Mouse (Mus musculus) cerebellum, adult 8-10 months (tissue): ENCODE data around the gene Coq7.

Experiments used
- DNase-seq: peaks from one replicate; pipeline ENCODE4 v3.0.0; 2022

The Coq7 gene

GRCm38 (mm10) chr7:118533178-118533578 lies at the start of gene Coq7:
Gene Coq7, minus strand, starts transcription at chr7:118533356.
- DNase-seq: peak; percentile 96

DNA sequence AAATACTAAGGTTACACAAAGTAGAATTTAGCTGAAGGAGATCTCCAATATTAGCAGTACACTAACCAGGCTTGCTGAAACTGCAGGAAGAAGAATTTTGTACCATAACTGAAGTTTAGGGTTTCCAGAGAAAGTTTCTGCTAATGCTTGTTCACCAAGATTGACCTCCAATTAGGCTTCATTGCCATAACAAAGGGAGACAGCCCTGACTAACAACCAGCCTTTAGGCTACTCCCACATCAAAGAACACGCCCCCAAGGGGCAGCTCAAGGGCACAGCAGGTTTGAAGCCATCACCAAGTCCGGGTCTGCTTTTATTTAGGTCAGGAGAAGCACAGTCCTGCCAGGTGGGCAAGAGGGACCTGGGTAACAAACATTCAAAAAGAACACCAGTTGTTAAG lies 46.8 kb upstream of the Coq7 start:
- DNase-seq: no peak

DNA sequence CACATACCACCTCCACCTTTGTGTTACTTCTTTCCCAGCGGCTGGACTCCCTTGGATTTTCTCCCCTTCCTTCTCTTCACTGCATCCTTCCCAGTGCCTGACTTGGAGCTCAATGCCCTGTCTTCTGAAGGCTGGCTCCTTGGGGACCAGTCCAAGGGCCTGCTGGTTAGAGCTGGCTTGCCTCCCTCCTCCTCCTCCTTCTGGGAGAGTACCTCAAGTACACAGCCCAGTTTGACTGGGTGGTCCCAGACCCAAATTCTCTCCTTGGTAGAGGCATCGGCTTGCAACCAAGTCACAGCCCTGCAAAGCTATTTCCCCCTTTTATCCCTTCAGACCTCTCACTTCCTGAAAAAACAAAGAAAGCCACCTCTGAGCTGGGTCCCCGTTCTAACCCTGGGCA lies 45.1 kb upstream of the Coq7 start:
- DNase-seq: no peak

- DNase-seq: no peak
Measured at GRCm38 (mm10) chr7:118572039-118572438, 38.9 kb upstream of the Coq7 start.

DNA sequence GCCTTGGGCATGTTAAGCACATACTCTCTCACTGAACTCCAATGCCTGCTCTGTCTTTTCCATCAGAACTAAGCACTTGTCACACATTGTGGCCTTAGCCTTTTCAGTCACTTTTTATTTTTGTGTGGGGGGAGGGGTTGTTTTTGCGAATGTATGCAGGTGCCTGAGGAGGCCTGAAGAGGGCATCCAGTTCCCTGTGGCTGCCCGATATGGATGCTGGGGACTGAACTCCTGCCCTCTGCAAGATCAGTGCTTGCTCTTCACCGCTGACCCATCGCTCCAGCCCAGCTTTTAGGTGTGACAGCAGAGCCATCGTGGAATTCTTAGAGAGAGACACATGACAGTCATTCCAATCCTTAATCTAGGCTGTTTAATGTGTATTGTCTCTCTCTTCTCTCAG lies 38.2 kb upstream of the Coq7 start:
- DNase-seq: no peak

DNA sequence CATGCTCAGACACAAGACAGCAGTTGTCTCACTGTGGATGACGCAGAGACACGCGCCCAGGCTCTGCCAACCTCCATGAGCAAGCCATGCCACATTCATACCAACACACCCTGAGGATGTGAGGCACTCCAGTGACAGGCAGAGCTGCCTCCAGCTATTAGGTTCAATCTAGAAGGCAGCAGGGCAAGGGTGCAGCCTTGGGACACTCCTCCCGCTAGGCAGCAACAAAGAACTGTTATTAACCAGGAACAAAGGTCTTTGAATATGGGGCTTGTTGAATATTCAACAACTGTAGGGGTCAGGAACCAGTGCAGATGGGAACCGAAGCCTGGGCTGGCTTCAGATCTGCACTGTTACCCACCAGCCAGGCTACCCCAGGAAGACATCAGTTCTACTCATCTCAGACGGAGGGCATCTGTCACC lies 36.0 kb upstream of the Coq7 start:
- no peak for DNase-seq

- no peak for DNase-seq
Measured at GRCm38 (mm10) chr7:118554290-118554689, 21.1 kb upstream of the Coq7 start.

- no peak for DNase-seq
Measured at GRCm38 (mm10) chr7:118553881-118554280, 20.7 kb upstream of the Coq7 start.

DNA sequence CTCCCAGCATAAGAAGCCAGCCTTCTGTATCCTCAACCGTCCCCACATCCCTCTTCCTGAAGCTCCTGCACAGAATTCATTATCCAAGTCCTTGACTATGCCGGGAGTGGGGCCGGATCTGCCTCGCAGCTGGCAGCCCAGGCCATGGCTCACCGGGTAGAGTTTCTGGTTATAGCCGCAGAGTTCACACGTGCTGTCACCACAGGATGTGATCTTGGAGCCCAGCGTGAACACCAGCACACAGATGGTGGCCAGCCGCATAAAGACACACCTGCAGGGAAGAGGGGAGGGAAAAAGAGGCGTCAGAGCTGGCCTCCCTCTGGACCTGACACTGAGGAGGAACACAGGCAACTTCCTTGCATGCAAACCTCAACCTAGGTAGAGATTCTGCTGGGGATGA lies 14.3 kb upstream of the Coq7 start:
- DNase-seq: no peak

GRCm38 (mm10) chr7:118544128-118544527 lies 11.0 kb upstream of the Coq7 start:
- no peak for DNase-seq

DNA sequence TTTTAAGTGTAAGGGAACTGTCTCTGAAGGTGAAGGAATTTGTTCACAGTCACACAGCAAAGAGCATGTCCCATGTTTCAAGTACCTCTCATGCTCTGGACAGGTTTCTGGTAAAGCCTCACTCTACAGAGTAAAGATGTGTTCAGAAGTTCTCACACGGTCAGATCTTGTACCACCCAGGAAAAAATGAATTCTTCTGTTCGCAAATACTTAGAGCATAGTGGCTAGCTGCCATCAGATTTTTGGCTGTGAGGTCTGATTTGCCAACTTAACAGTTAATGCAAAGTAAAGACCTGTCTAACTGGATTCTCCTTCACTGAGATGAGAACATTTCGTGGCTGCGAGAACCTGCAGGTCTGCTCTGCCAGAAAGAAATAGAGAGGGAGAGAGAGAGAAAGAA lies 1.9 kb upstream of the Coq7 start:
- no peak for DNase-seq

DNA sequence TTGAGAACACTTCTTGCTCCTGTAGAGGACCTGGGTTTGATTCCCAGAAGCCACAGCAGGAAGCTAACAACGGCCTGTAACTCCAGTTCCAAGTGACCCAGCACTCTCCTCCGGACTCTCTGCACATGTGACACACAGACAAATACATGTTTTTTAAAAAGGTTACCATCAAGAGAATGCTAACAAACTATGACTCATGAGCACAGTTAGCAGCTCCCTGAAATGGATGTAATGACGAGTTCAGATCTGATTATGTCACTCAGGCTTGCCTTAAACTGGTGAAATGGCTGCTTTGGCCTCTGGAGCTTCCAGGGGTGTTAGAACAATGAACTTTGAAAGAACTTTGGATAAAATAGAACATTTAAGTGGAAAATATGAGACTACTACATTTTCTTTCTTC lies 1.2 kb upstream of the Coq7 start:
- DNase-seq: no peak

DNA sequence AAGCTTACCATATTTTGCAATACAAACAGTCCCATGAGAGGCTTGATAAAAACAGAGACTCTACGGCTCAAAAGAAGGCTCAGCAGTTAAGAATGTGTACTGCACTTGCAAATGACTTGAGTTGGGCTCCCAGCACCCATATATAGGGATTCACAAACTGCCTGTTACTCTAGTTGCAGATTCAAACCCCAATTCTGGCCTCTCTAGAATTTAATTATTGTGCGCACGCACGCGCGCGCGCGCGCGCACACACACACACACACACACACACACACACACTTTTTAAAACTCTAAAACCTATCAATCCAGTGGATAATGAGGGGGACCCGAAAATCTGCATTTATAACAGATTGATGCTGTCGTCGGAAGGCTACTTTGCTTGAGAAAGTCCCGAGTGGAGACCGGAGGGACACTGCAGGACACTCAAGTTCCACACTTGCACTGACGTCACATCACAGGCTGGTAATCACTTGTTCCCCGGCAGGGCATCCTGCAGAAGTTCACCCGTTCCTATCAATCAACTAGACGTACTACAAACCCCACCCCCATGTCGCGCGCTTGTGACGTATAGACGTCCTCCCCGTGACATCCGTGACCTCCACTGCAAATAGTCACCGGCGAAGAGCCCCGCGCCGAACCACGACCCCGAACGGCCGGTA lies 508 bp downstream of the Coq7 start:
- peak; percentile 97 for DNase-seq

GRCm38 (mm10) chr7:118526967-118527366 lies 6.2 kb downstream of the Coq7 start:
- no peak for DNase-seq

DNA sequence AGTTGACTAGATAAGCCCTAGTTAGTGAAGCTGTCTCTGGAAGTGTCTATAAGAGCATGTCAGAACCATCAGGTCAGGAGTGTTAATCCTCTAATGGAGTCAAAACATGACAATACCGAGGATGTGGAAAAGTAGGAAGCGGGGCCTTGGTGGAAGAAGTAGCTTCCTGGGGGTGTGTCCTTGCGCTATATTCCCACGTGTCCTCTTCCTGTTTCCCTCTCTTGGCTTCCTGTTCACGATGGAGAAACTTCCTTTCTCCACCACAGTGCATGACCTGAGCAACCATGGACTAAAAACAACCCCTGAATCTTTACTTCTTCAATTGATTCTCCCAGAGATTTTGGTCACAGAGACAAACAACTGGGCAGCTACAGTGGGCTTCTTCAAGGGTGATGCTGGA lies 11.1 kb downstream of the Coq7 start:
- no peak for DNase-seq

GRCm38 (mm10) chr7:118519661-118520060 lies 13.5 kb downstream of the Coq7 start:
- DNase-seq: no peak

GRCm38 (mm10) chr7:118518687-118519086 lies 14.5 kb downstream of the Coq7 start:
- DNase-seq: peak; percentile 67

- DNase-seq: no peak
Measured at GRCm38 (mm10) chr7:118517819-118518218, 15.3 kb downstream of the Coq7 start.

GRCm38 (mm10) chr7:118508556-118508955 lies 24.6 kb downstream of the Coq7 start:
- DNase-seq: no peak

GRCm38 (mm10) chr7:118503844-118504243 lies 29.3 kb downstream of the Coq7 start:
- no peak for DNase-seq

GRCm38 (mm10) chr7:118502333-118502732 lies 30.8 kb downstream of the Coq7 start:
- DNase-seq: no peak

DNA sequence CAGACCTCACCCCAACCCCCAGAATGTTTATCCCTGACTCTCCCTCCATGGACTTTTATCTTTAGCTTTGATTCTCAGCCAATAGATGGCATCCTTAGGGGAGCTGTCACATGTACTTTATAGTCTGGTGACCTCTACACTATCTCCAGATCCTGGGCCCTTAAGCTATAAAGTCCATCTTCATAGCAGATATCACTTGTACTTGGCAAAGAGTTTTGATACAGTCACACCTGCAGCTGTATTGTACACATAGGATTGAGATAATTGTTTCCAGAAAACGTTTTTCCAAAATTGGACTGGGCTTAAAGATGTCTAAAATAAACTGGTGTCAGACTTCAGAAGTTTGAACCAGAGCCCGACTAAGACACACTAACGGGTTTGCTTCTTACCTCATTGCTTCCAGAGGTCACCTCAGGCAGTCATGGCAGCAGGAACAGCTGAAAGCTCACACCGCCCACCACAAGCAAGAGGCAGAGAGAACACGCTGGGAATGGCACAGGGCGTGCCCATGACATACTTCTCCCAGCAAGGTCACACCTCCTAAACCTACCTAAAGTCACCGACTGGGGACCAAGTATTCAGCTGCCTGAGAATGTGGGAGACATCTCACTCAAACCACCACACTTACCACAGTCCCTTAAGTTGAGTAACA lies 33.2 kb downstream of the Coq7 start:
- DNase-seq: no peak

- DNase-seq: no peak
Measured at GRCm38 (mm10) chr7:118498984-118499783, 34.0 kb downstream of the Coq7 start.
